Mouse (Mus musculus) liver, postnatal 0 days (tissue): ENCODE measurements at regions not wholly inside any gene's neighbourhood (a gene's known extent, or its start where the extent isn't known, plus 50 kb on each side); places are given as distances from the start of the nearest gene placed in this dataset.

Experiments used
- CTCF ChIP-seq: sonication (generic); IDR thresholded peaks from 2 replicates; pipeline ENCODE4 v1.5.1; 2016; ENCODE audit warnings: antibody characterized with exemption, low read depth
- EP300 ChIP-seq: IDR thresholded peaks from 2 replicates; pipeline ENCODE4 v1.6.1; 2016; ENCODE audit warnings: antibody characterized with exemption, low read depth, mild to moderate bottlenecking

- no peak for TF ChIP-seq CTCF
- no peak for TF ChIP-seq EP300
These were observed 108.0 kb upstream of the Ces5a start for GRCm38 (mm10) chr8:93643471-93644215.
